Mouse (Mus musculus): ENCODE measurements around the gene Ergic1. TPM values are rescaled to one million over a fixed set of nuclear protein-coding genes. Genes with fewer than 3 reads are reported as not detected.
A peak's percentile ranks its signal among the peaks of the same experiment; 100 is the strongest.

Ergic1 gene
- polyA plus RNA-seq, 1 experiment from 2014 or later = 33.8 TPM

DNA sequence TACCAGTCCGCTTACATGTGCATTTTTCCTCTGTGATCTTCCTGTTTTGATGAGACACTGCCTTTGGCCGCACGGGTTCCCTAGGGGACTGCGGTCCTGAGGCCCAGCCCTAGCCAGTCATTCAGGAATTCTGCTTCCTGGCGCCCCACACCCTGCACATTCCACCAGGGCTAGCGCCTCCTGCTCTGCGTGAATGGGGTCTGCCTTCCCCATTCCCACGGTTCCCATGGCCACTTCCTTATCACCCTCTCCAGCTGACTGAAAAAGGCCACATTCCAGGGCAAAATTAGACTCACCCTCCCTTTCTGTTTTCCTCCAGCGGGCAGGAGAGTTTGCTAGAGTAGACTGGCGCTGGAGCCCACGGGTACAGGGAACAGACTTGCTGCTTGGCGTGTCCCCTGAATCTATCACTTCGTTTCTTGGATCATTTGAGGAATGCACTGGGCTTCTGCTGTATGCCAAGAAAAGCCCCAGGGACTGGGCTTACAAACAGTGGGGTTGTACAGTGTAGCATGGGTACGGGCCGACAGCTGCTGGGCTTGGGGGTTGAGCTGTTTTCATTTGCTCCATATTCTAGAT lies 23.4 kb downstream of the Ergic1 start:
- no peak overlapping the region for H3K9ac ChIP-seq
- WGBS (ENCODE audit: insufficient replicate concordance) = 69% methylated on average over 15 of the region's 15 CpGs
- peak overlapping the region; percentile 64 for H3K27ac ChIP-seq (replicated peaks)
- no peak overlapping the region for H3K4me2 ChIP-seq
- H3K9me3 ChIP-seq (replicated peaks) = no peaks in the 10 kb centered on the region
- H3K36me3 ChIP-seq (replicated peaks) = peaks cover 10% of the 10 kb centered on the region; the same call in 1 of the 2 replicates
- no peak overlapping the region for H3K4me3 ChIP-seq (replicated peaks)
- H3K4me1 ChIP-seq (replicated peaks) = peaks cover 27% of the 10 kb centered on the region
- peak; percentile 76 for ATAC-seq (ENCODE audit: insufficient read depth)
- H3K27me3 ChIP-seq = no peaks in the 10 kb centered on the region

DNA sequence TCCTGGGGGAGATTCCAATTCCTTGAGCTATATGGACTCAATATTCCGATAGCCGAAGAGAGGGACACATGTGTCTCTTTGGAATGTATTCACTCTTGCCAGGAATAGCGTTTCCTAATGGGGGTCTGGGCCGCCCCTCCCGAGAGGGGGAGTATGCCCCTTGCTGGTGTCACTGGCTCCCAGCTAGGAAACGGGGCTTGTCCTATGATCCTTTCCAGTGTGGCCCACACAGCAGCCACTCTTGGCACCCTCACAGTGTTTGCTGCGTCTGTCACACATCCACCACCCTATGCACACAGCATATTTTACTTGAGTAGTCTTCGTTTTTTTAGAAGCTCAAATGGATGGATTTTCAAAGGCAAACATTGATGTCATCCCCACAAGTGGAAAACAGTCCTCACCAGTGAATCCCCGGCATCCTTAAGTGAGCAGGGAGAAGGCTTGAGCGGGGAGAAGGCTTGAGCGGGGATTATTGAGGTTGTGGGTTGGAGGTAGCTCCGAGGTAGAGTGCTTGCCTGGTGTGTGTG lies 26.7 kb downstream of the Ergic1 start:
- no peak for ATAC-seq (ENCODE audit: insufficient read depth)
- Histone ChIP-seq H3K4me1 (replicated peaks) (peaks cover 38% of the 10 kb centered on the region), H3K9me3 (replicated peaks) (no peaks in the 10 kb centered on the region), H3K27me3 (no peaks in the 10 kb centered on the region), H3K27ac (replicated peaks) (no peak overlapping the region), H3K4me3 (replicated peaks) (no peak overlapping the region), H3K36me3 (replicated peaks) (no peaks in the 10 kb centered on the region), H3K4me2 (no peak overlapping the region), H3K9ac (no peak overlapping the region)
- 80% methylated on average over 12 of the region's 12 CpGs for WGBS (ENCODE audit: insufficient replicate concordance)

DNA sequence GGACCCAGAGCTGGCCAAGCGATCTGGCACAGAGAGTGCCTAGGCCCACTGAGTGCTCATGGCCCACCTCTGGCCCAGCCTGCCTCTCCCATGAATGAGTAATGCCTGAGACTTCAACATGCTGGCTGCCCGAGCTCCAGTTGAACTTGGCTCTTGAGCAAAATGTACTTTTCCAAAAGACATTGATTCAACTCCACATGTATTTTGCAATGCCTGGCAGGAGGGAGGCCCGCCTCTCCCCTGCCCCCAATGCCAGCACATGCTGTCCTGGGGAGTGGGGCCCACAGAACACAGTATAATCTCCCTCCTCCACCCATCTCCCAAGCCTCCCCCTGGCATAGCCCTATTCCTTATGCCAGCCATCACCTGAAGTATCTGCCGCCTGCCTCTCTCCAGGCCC lies 31.2 kb downstream of the Ergic1 start:
- no peaks in the 10 kb centered on the region for H3K9me3 ChIP-seq (replicated peaks)
- no peak overlapping the region for H3K4me3 ChIP-seq (replicated peaks)
- peaks cover 51% of the 10 kb centered on the region for H3K4me1 ChIP-seq (replicated peaks)
- no peak overlapping the region for H3K4me2 ChIP-seq
- H3K27ac ChIP-seq (replicated peaks) = peak overlapping the region; percentile 64
- WGBS (ENCODE audit: insufficient replicate concordance) = 63% methylated on average over 4 of the region's 4 CpGs
- no peaks in the 10 kb centered on the region for H3K27me3 ChIP-seq
- no peak overlapping the region for H3K9ac ChIP-seq
- peak; percentile 38; the same call in 1 of the 2 replicates for ATAC-seq (ENCODE audit: insufficient read depth)
- H3K36me3 ChIP-seq (replicated peaks) = no peaks in the 10 kb centered on the region

DNA sequence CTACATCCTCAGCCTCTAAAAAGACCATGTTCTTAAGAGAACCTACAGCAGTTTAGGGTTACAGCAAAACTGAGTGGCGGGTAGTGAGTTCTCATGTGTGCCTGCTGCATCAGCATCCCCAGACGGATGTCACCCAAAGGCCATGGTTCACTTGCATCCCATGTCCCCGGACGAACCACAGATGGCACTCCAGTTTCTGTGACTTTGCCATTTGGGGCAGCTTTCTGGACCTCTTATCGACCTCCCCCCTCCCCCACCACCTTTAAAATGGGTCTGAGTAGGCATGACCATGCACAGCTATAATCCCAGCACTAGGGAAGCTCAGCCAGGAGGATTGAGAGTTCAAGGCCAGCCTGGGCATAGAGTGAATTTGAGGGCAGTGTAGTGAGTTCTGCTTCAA lies 31.9 kb downstream of the Ergic1 start:
- Histone ChIP-seq H3K4me3 (replicated peaks) (no peak overlapping the region), H3K4me2 (no peak overlapping the region), H3K9ac (no peak overlapping the region), H3K4me1 (replicated peaks) (peaks cover 51% of the 10 kb centered on the region), H3K36me3 (replicated peaks) (no peaks in the 10 kb centered on the region), H3K27me3 (no peaks in the 10 kb centered on the region), H3K9me3 (replicated peaks) (no peaks in the 10 kb centered on the region), H3K27ac (replicated peaks) (no peak overlapping the region; the same call in 1 of the 2 replicates)
- ATAC-seq (ENCODE audit: insufficient read depth) = no peak
- WGBS (ENCODE audit: insufficient replicate concordance) = 77% methylated on average over 5 of the region's 5 CpGs

DNA sequence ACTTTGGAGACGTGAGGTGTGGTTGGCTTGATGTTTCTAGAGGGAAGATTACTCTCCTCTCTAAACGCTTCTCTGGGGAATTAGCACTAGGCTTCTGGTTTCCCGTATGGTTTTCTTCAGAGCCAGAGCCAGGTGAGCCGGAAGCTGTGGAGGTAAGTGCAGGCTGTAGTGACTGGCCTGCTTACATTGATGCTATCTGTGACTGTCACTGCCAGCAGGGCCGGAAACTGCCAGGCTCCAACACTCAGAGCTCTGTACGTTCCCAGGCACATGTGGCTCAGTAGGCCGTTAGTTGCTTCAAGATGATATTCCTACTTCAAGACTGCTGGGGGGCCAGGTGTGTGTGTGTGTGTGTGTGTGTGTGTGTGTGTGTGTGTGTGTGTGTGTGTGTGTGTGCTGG lies 32.9 kb downstream of the Ergic1 start:
- peaks cover 51% of the 10 kb centered on the region for H3K4me1 ChIP-seq (replicated peaks)

DNA sequence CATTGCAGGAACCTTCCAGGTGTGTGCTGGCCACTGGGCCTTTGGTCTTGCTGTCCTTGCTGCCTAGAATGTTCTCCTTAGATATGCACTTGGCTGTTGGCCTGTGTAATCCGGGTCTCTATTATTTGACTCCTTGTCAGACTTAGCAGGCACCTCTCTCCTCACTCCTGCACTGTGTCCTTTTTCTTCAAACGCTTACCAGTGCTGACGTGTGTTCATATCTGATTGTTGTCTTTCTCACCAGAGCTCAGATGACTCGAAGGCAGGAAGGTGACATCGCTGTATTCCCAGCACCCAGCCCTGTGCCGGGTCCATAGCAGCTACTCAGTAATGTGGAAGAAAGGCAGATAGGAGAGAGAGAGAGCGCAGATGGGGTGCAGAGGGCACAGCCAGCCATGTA lies 33.7 kb downstream of the Ergic1 start:
- peaks cover 51% of the 10 kb centered on the region for H3K4me1 ChIP-seq (replicated peaks)
- WGBS (ENCODE audit: insufficient replicate concordance) = 38% methylated on average over 7 of the region's 7 CpGs
- no peaks in the 10 kb centered on the region for H3K27me3 ChIP-seq
- H3K36me3 ChIP-seq (replicated peaks) = no peaks in the 10 kb centered on the region
- H3K9me3 ChIP-seq (replicated peaks) = no peaks in the 10 kb centered on the region
- 0 out of 2 replicates have a peak, but pooled peaks have one; percentile 9 for ATAC-seq (ENCODE audit: insufficient read depth)
- no peak overlapping the region for H3K9ac ChIP-seq
- peak overlapping the region; percentile 24; the same call in 1 of the 2 replicates for H3K27ac ChIP-seq (replicated peaks)
- H3K4me2 ChIP-seq = no peak overlapping the region
- H3K4me3 ChIP-seq (replicated peaks) = no peak overlapping the region

More for the DNA sequence above, 32.9 kb downstream of the Ergic1 start:
- WGBS (ENCODE audit: insufficient replicate concordance) = 66% methylated on average over 7 of the region's 7 CpGs
- Histone ChIP-seq H3K9ac (no peak overlapping the region), H3K4me2 (no peak overlapping the region), H3K36me3 (replicated peaks) (no peaks in the 10 kb centered on the region), H3K27ac (replicated peaks) (no peak overlapping the region), H3K4me3 (replicated peaks) (no peak overlapping the region), H3K9me3 (replicated peaks) (no peaks in the 10 kb centered on the region), H3K27me3 (no peaks in the 10 kb centered on the region)
- ATAC-seq (ENCODE audit: insufficient read depth) = no peak

DNA sequence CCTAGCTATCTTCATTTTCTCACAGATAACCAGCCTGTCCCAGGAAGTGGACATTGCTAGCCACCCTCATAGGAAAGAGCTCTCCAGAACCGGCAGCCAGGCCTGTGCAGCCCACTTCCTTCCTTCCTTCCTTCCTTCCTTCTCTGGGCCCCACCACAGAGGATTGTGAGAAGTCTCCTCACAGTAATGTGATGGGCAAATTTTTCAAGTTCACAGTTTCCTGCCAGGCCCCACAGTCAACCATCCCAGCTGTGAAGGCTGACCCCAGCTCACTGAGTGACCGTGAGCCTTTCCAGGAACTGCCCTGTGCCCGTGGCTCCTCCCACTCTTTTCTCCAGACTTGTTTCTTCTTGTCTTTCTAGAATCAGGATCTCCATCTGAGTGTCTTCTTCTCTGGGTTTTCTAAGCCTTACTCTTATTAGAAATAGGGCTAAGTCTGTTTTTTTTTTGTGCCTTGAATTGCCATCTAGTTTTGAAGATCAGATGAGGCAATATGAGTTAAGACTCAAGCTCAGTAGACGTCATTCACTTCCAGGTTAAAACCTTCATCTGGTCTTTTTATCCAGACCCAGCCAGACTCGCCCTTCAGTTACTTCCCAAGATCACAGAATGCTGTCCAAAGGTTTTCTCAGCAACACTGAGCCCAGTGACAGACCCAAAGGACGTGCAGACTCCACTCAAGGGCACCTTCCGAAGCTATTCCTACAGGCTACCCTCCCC lies 34.3 kb downstream of the Ergic1 start:
- no peak overlapping the region for H3K4me3 ChIP-seq (replicated peaks)
- peaks cover 54% of the 10 kb centered on the region for H3K4me1 ChIP-seq (replicated peaks)
- WGBS (ENCODE audit: insufficient replicate concordance) = 33% methylated on average over 7 of the region's 7 CpGs
- H3K36me3 ChIP-seq (replicated peaks) = no peaks in the 10 kb centered on the region
- peak overlapping the region; percentile 24; the same call in 1 of the 2 replicates for H3K27ac ChIP-seq (replicated peaks)
- H3K4me2 ChIP-seq = no peak overlapping the region
- peak; percentile 35; the same call in 1 of the 2 replicates for ATAC-seq (ENCODE audit: insufficient read depth)
- H3K27me3 ChIP-seq = no peaks in the 10 kb centered on the region
- H3K9me3 ChIP-seq (replicated peaks) = no peaks in the 10 kb centered on the region
- no peak overlapping the region for H3K9ac ChIP-seq

DNA sequence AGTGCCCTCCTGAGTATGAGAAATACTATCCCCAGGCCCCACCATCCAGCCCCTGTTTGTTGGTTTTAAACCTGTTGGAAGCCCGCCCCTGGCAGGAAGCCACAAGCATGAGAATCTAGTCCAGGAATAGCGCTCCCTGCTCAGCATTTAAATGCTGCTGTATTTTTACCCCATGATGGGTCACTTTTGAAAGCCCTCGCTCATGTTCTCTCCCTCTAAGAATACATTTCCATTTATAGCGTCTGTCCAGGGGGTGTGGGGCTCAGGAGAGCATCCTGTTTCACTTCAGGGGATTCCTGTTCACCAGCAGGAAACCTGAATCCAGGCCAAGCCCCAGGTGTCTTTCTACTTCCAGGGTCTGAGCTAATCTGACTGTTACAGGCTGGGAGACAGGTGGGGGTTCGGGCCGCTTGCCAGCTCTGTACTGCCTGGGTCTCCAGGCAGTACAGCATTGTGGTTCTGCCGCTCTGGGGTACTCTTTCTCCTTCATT lies 34.9 kb downstream of the Ergic1 start:
- WGBS (ENCODE audit: insufficient replicate concordance) = 58% methylated on average over 7 of the region's 7 CpGs
- no peak overlapping the region for H3K4me2 ChIP-seq
- no peaks in the 10 kb centered on the region for H3K36me3 ChIP-seq (replicated peaks)
- ATAC-seq (ENCODE audit: insufficient read depth) = no peak
- no peaks in the 10 kb centered on the region for H3K27me3 ChIP-seq
- H3K9me3 ChIP-seq (replicated peaks) = no peaks in the 10 kb centered on the region
- H3K4me1 ChIP-seq (replicated peaks) = peaks cover 60% of the 10 kb centered on the region
- H3K4me3 ChIP-seq (replicated peaks) = no peak overlapping the region
- peak overlapping the region; percentile 24; the same call in 1 of the 2 replicates for H3K27ac ChIP-seq (replicated peaks)
- H3K9ac ChIP-seq = no peak overlapping the region

DNA sequence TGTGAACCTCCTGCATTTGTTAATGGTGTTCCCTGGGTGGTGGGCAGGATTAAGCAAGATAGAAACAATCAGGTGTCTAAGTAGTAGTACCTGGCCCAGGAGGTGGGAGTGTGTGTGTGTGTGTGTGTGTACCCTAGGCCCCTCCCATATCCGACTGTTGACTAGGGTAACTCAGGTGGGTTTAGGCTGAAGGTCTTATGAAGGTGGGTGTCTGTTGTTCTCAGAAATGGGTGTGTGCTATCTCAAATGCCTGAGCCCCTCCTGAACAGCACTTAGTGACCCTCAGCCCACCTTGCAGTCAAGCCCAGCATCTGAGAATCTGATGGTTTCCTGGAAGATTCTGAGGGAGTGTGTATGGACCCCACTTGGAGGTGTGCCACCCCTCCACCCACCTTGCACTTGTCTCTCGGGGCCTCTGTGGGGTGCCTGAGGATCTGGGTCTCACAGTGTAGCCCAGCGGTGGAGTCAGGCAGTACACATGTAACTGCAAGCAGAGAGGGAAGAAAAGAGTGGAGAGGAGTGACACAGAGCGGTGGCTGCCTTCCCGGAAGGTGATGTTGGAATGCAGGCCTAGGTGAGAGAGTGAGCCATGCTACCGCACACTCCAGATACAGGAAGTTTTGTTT lies 35.7 kb downstream of the Ergic1 start:
- Histone ChIP-seq H3K4me3 (replicated peaks) (no peak overlapping the region), H3K27me3 (no peaks in the 10 kb centered on the region), H3K9ac (no peak overlapping the region), H3K36me3 (replicated peaks) (no peaks in the 10 kb centered on the region), H3K4me1 (replicated peaks) (peaks cover 63% of the 10 kb centered on the region), H3K9me3 (replicated peaks) (no peaks in the 10 kb centered on the region), H3K27ac (replicated peaks) (no peak overlapping the region), H3K4me2 (no peak overlapping the region)
- no peak for ATAC-seq (ENCODE audit: insufficient read depth)
- WGBS (ENCODE audit: insufficient replicate concordance) = 73% methylated on average over 6 of the region's 6 CpGs

DNA sequence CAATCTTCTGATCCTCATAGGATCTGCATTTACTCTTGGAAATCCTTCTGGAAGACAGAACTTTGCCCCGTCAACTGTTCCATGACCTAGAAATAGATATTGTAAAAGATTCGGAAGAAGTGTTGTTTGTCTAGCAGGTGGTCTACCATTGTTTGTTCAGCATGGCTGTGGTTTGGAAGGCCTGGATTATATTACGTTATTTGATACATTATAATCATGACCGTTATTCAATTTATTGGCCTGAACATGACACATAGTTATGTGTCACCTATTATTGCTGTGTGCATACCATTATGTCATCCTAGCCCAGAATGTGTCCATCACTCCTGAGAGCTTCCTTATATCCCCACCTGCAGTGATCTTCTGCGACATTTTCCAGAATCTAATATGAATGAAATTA lies 37.6 kb downstream of the Ergic1 start:
- peaks cover 63% of the 10 kb centered on the region for H3K4me1 ChIP-seq (replicated peaks)
- no peak overlapping the region for H3K4me2 ChIP-seq
- no peaks in the 10 kb centered on the region for H3K27me3 ChIP-seq
- H3K9ac ChIP-seq = no peak overlapping the region
- H3K9me3 ChIP-seq (replicated peaks) = no peaks in the 10 kb centered on the region
- no peak overlapping the region for H3K27ac ChIP-seq (replicated peaks)
- WGBS (ENCODE audit: insufficient replicate concordance) = 69% methylated on average over 5 of the region's 5 CpGs
- no peak overlapping the region for H3K4me3 ChIP-seq (replicated peaks)
- no peaks in the 10 kb centered on the region for H3K36me3 ChIP-seq (replicated peaks)
- ATAC-seq (ENCODE audit: insufficient read depth) = no peak

DNA sequence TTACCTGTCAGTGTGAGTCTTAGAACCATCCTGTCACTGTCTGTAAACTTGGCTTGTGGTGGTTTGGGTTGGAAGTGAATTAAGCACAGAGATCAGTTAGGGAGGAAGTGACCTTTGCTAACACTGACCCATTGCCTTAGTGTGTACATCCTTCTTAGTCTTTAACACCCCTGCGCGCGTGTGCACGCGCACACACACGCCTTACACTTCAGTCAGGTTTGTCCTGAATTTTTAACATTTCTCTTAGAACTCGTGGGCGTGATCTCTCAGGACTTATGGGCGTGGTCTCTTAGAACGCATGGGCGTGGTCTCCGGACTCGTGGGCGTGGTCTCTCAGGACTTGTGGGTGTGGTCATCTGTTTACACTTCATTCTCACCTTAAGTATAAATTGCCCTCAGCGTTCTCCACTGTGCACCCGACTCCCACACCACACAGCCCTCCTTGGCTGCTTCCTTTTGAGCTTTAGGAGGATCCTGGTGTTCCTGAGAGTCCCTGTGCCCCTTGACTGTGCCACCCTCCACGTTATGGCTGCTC lies 39.7 kb downstream of the Ergic1 start:
- peak overlapping the region; percentile 56 for H3K27ac ChIP-seq (replicated peaks)
- no peaks in the 10 kb centered on the region for H3K36me3 ChIP-seq (replicated peaks)
- ATAC-seq (ENCODE audit: insufficient read depth) = no peak
- WGBS (ENCODE audit: insufficient replicate concordance) = 49% methylated on average over 17 of the region's 17 CpGs
- 0 out of 2 replicates have a peak overlapping the region, but pooled peaks have one; percentile 21 for H3K4me2 ChIP-seq
- no peak overlapping the region for H3K9ac ChIP-seq
- H3K4me1 ChIP-seq (replicated peaks) = peaks cover 46% of the 10 kb centered on the region
- H3K27me3 ChIP-seq = no peaks in the 10 kb centered on the region
- no peak overlapping the region for H3K4me3 ChIP-seq (replicated peaks)
- H3K9me3 ChIP-seq (replicated peaks) = no peaks in the 10 kb centered on the region
